Mouse (Mus musculus): Measurements from ENCODE around the gene Ryr2.

The Ryr2 gene

GRCm38 (mm10) chr13:12094569-12094968 lies 12.2 kb downstream of the Ryr2 start:
- DNase-seq (ENCODE audit: low read depth, low spot score): no peak

- no peak for DNase-seq (ENCODE audit: low read depth, low spot score)
These were observed 13.6 kb downstream of the Ryr2 start for GRCm38 (mm10) chr13:12093146-12093545.

GRCm38 (mm10) chr13:12092379-12093107 lies 14.2 kb downstream of the Ryr2 start:
- DNase-seq (ENCODE audit: low read depth, low spot score): no peak

GRCm38 (mm10) chr13:12084112-12084475 lies 22.7 kb downstream of the Ryr2 start:
- no peak for DNase-seq (ENCODE audit: low read depth, low spot score)

GRCm38 (mm10) chr13:12083443-12084111 lies 23.2 kb downstream of the Ryr2 start:
- DNase-seq (ENCODE audit: low read depth, low spot score): no peak

GRCm38 (mm10) chr13:12080590-12080989 lies 26.2 kb downstream of the Ryr2 start:
- DNase-seq (ENCODE audit: low read depth, low spot score): no peak

- DNase-seq (ENCODE audit: low read depth, low spot score): no peak
These were observed 27.2 kb downstream of the Ryr2 start for GRCm38 (mm10) chr13:12079536-12079935.

GRCm38 (mm10) chr13:12074897-12075296 lies 31.8 kb downstream of the Ryr2 start:
- DNase-seq (ENCODE audit: low read depth, low spot score): no peak

- DNase-seq (ENCODE audit: low read depth, low spot score): peak; percentile 66
These were observed 34.2 kb downstream of the Ryr2 start for GRCm38 (mm10) chr13:12072571-12072970.

- peak; percentile 70 for DNase-seq (ENCODE audit: low read depth, low spot score)
These were observed 34.6 kb downstream of the Ryr2 start for GRCm38 (mm10) chr13:12072112-12072511.

GRCm38 (mm10) chr13:12070157-12071129 lies 36.3 kb downstream of the Ryr2 start:
- DNase-seq (ENCODE audit: low read depth, low spot score): no peak

- no peak for DNase-seq (ENCODE audit: low read depth, low spot score)
These were observed 42.2 kb downstream of the Ryr2 start for GRCm38 (mm10) chr13:12064576-12064975.

- peak; percentile 62 for DNase-seq (ENCODE audit: low read depth, low spot score)
These were observed 43.2 kb downstream of the Ryr2 start for GRCm38 (mm10) chr13:12063561-12063960.

GRCm38 (mm10) chr13:12057357-12057771 lies 49.4 kb downstream of the Ryr2 start:
- peak; percentile 73 for DNase-seq (ENCODE audit: low read depth, low spot score)

GRCm38 (mm10) chr13:12055913-12056312 lies 50.8 kb downstream of the Ryr2 start:
- no peak for DNase-seq (ENCODE audit: low read depth, low spot score)

- no peak for DNase-seq (ENCODE audit: low read depth, low spot score)
These were observed 52.8 kb downstream of the Ryr2 start for GRCm38 (mm10) chr13:12053910-12054309.

GRCm38 (mm10) chr13:12050809-12051208 lies 55.9 kb downstream of the Ryr2 start:
- DNase-seq (ENCODE audit: low read depth, low spot score): no peak

GRCm38 (mm10) chr13:12047059-12047458 lies 59.7 kb downstream of the Ryr2 start:
- no peak for DNase-seq (ENCODE audit: low read depth, low spot score)

GRCm38 (mm10) chr13:12044751-12045150 lies 62.0 kb downstream of the Ryr2 start:
- no peak for DNase-seq (ENCODE audit: low read depth, low spot score)

- DNase-seq (ENCODE audit: low read depth, low spot score): no peak
These were observed 63.8 kb downstream of the Ryr2 start for GRCm38 (mm10) chr13:12042891-12043491.

- DNase-seq (ENCODE audit: low read depth, low spot score): no peak
These were observed 66.8 kb downstream of the Ryr2 start for GRCm38 (mm10) chr13:12039967-12040366.

- DNase-seq (ENCODE audit: low read depth, low spot score): no peak
These were observed 68.1 kb downstream of the Ryr2 start for GRCm38 (mm10) chr13:12038676-12039075.

Data from ZHBTc4 (cell line).